Comparison of ENCODE assay signal across 15 mouse cellular contexts in the genomic region with DNA sequence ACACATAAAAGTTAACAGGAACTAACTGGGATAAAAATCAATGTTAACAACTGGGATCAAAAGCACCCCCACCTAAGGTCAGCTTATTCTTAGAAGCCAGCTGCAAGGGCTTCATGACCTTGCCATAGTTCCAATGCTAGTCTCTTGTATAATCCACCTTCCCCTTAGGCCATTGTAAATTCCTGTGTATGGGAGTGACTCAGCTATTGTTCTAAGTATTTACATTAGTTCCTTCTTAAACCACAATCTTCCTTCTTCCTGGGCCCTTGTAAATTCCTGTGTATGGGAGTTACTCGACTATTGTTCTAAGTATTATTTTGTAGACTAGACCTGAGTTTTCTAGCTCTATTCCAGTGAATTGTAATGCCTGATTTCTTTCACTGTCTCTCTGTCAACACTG.
"Had no signal": no experiment of that assay in that cellular context is flagged by ENCODE, and none has a peak within 500 bp of the region (broad histone marks: within the 10 kb centered on the region; RNA-seq: fewer than 3 reads in every experiment).

No protein-coding gene starts in this region.

- H3K9me3 ChIP-seq: midbrain, embryonic 10.5 days; midbrain, embryonic 12.5 days; neural tube, embryonic 12.5 days had no signal

- H3K4me3 ChIP-seq: midbrain, embryonic 10.5 days; midbrain, embryonic 12.5 days; myocyte; neural tube, embryonic 12.5 days had no signal

- DNase-seq: lung, adult 18-20 months; lung, embryonic 14.5 days; lung, postnatal 10 days; lung, postnatal 4 days; midbrain, embryonic 14.5 days; right cerebral cortex, postnatal 14 days; spleen, adult 18-20 months; thymus, adult 18-20 months; thymus, postnatal 14 days; thymus, postnatal 36 days had no signal

- ATAC-seq: midbrain, embryonic 16.5 days had no signal

- H3K9ac ChIP-seq: lung, embryonic 14.5 days; midbrain, embryonic 12.5 days; neural tube, embryonic 12.5 days had no signal

- H3K27ac ChIP-seq: midbrain, embryonic 10.5 days; midbrain, embryonic 12.5 days; neural tube, embryonic 12.5 days had no signal

- H3K4me1 ChIP-seq: midbrain, embryonic 10.5 days; midbrain, embryonic 12.5 days; neural tube, embryonic 12.5 days had no signal

- H3K36me3 ChIP-seq: midbrain, embryonic 10.5 days; midbrain, embryonic 12.5 days; neural tube, embryonic 12.5 days had no signal
